Mouse (Mus musculus) kidney, adult 9 months (tissue): ENCODE measurements at regions not wholly inside any gene's neighbourhood (a gene's known extent, or its start where the extent isn't known, plus 50 kb on each side); places are given as distances from the start of the nearest gene placed in this dataset.

Source experiments
- DNase-seq: peaks from one replicate; pipeline ENCODE4 v3.0.0; 2022

GRCm38 (mm10) chr8:12504240-12504639 is 68.6 kb upstream of the Spaca7 start:
- DNase-seq, result no peak

- DNase-seq, result no peak
These were observed 68.1 kb upstream of the Spaca7 start for GRCm38 (mm10) chr8:12504777-12505176.

GRCm38 (mm10) chr8:12510233-12510632 is 62.6 kb upstream of the Spaca7 start:
- no peak for DNase-seq

DNA sequence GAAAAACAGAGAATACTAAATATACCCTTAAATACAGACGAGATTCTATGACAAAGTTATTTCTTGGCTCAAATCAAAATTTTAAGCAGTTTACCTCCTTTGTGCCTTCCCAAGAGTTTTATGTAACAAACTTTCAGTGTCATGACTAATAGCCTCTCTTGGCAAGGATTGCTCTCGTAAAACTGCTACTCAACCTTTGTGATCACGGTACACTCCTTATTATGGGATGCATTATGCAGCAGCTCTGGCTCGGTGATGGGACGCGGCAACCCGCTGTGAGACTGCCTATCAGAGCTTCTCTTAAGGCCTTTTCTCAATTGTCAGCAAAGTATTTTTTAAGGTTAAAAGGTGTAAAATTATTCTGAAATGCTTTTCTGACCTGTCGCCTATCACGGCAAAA is 59.8 kb upstream of the Spaca7 start:
- DNase-seq, result peak; percentile 15

- no peak for DNase-seq
These were observed 58.7 kb upstream of the Spaca7 start for GRCm38 (mm10) chr8:12514138-12514537.

GRCm38 (mm10) chr8:12521636-12522035 is 51.2 kb upstream of the Spaca7 start:
- DNase-seq, result no peak
